Mouse (Mus musculus): Measurements from ENCODE around the gene Gnb1. TPM values are rescaled to one million over a fixed set of nuclear protein-coding genes. Genes with fewer than 3 reads are reported as not detected.

Gnb1 gene
- polyA plus RNA-seq (2015; fragmentation: Nextera tagmentation; extraction: Ambion mirVana): 376 and 406 TPM in 2 replicates

DNA sequence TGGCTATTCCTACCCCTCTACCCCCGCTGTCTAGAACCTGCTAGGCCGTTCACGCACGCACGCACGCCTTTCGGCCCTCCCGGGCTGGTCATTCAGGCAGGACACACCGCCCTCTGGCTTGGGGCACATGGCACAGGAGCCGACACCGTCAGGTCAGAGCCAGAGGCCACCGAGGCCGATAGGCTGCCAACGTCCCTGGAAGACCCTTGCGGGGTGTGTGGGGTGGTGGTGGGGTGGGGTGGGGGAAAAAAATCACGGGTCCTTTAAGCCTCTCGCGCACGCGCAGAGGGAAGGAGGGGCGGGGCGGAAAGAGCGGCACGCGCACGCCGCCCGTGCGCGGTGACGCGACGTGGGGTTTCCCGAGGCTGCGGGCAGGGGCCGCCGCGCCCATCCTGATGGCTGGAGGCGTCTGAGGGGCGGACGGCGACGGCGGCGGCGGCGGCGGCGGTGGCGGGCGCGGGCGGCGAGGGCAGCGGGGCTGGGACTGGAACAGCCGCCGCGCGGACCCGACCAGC, at the start of gene Gnb1:
Gene Gnb1, plus strand, starts transcription at position 372 of the 515 bp plus-strand sequence.
- Histone ChIP-seq H3K36me3 (ENCODE audit: insufficient read depth, low read length) (no peaks in the 10 kb centered on the region), H3K4me1 (replicated peaks; ENCODE audit: insufficient read depth, low read length) (peaks cover 30% of the 10 kb centered on the region), H3K27me3 (ENCODE audit: insufficient read depth, low read length) (no peaks in the 10 kb centered on the region), H3K4me2 (ENCODE audit: low read length) (peak within 1 kb of the TSS; percentile 81), H3K9me3 (replicated peaks; ENCODE audit: low read length) (no peaks in the 10 kb centered on the region), H3K4me3 (replicated peaks; ENCODE audit: low read depth, low read length) (peak within 1 kb of the TSS; percentile 100), H3K27ac (peak within 1 kb of the TSS; percentile 95), H3K9ac (ENCODE audit: low read depth, low read length) (peak within 1 kb of the TSS; percentile 100)
- peak; percentile 34 for TF ChIP-seq CTCF (IDR thresholded peaks at IDR 0.05; ENCODE audit: low read depth)
- WGBS: under 1% methylated on average over 45 of the region's 60 CpGs
- DNase-seq (ENCODE audit: low spot score) (peak; percentile 88), ATAC-seq (replicated peaks; ENCODE audit: low FRiP score, low read depth) (peak; percentile 81)

DNA sequence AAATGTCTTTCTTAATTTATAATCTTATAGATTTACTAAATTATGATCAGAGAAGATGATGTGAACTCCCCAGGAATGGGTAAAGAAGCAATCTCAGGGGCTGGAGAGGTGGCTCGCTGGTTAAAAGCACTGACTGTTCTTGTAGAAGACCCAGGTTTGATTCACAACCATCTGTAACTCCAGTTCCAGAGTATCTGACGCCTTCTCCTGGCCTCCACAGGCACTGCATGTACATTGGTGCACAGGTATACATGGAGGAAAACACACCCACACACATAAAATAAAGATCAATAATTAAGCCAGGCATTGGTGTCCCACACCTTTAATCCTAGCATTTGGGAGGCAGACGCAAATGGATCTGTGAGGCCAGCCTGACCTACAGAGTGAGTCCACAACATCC, 48.4 kb upstream of the Gnb1 start:
- no peaks in the 10 kb centered on the region for H3K36me3 ChIP-seq (ENCODE audit: insufficient read depth, low read length)
- no peak overlapping the region for H3K4me2 ChIP-seq (ENCODE audit: low read length)
- H3K9ac ChIP-seq (ENCODE audit: low read depth, low read length): no peak overlapping the region
- 69% methylated on average over 3 of the region's 3 CpGs for WGBS
- no peak for ATAC-seq (replicated peaks; ENCODE audit: low FRiP score, low read depth)
- no peaks in the 10 kb centered on the region for H3K4me1 ChIP-seq (replicated peaks; ENCODE audit: insufficient read depth, low read length)
- DNase-seq (ENCODE audit: low spot score): no peak
- no peak overlapping the region for H3K4me3 ChIP-seq (replicated peaks; ENCODE audit: low read depth, low read length)
- no peak overlapping the region for H3K27ac ChIP-seq
- no peaks in the 10 kb centered on the region for H3K9me3 ChIP-seq (replicated peaks; ENCODE audit: low read length)
- H3K27me3 ChIP-seq (ENCODE audit: insufficient read depth, low read length): no peaks in the 10 kb centered on the region
- TF ChIP-seq CTCF (IDR thresholded peaks at IDR 0.05; ENCODE audit: low read depth): no peak

DNA sequence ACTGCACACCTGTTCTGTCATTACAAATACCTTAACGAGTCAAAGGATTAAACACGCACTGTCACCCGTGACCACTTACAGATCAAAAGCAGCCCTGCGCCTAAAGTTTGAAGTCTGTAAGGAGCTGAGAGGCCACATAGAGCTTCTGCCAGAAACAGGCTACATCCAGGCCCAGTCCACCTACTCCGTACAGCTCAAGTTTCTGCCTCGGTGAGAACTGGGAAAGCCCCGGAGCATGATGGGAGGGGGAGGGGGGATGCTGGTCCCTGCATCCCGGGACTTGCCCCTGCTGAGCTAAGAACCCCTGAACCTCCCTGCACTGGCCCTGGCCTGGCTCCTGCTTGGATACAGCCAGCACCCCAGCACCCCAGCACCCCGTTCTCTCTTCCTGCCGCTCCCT, 39.6 kb upstream of the Gnb1 start:
- WGBS: 33% methylated on average over 10 of the region's 10 CpGs
- Histone ChIP-seq H3K9me3 (replicated peaks; ENCODE audit: low read length) (no peaks in the 10 kb centered on the region), H3K4me2 (ENCODE audit: low read length) (no peak overlapping the region), H3K4me3 (replicated peaks; ENCODE audit: low read depth, low read length) (no peak overlapping the region), H3K4me1 (replicated peaks; ENCODE audit: insufficient read depth, low read length) (no peaks in the 10 kb centered on the region), H3K27me3 (ENCODE audit: insufficient read depth, low read length) (no peaks in the 10 kb centered on the region), H3K27ac (no peak overlapping the region), H3K36me3 (ENCODE audit: insufficient read depth, low read length) (no peaks in the 10 kb centered on the region), H3K9ac (ENCODE audit: low read depth, low read length) (no peak overlapping the region)
- no peak for TF ChIP-seq CTCF (IDR thresholded peaks at IDR 0.05; ENCODE audit: low read depth)
- DNase-seq (ENCODE audit: low spot score): no peak
- ATAC-seq (replicated peaks; ENCODE audit: low FRiP score, low read depth): no peak

DNA sequence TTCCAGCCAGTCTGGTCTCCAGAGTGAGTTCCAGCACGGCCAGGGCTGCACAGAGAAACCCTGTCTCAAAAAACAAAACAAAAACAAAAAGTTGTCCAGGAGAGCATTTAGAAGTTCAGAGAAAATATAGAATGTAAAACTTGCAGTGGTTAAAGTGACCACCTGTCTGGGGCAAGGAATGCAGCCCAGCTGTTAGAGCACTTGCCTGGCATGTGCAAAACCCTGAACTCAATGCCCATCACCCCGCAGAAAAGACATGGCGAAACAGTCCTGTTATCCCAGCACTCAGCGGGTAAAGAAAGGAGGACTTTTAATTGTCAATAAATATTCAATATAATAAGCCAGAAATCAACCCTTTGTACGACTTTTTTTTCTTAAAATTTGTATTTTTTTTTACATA, 32.6 kb upstream of the Gnb1 start:
- H3K27ac ChIP-seq: no peak overlapping the region
- 79% methylated on average over 5 of the region's 5 CpGs for WGBS
- H3K4me1 ChIP-seq (replicated peaks; ENCODE audit: insufficient read depth, low read length): no peaks in the 10 kb centered on the region
- H3K4me3 ChIP-seq (replicated peaks; ENCODE audit: low read depth, low read length): no peak overlapping the region
- DNase-seq (ENCODE audit: low spot score) (no peak), ATAC-seq (replicated peaks; ENCODE audit: low FRiP score, low read depth) (no peak)
- H3K36me3 ChIP-seq (ENCODE audit: insufficient read depth, low read length): no peaks in the 10 kb centered on the region
- no peaks in the 10 kb centered on the region for H3K9me3 ChIP-seq (replicated peaks; ENCODE audit: low read length)
- no peak for TF ChIP-seq CTCF (IDR thresholded peaks at IDR 0.05; ENCODE audit: low read depth)
- no peak overlapping the region for H3K4me2 ChIP-seq (ENCODE audit: low read length)
- H3K9ac ChIP-seq (ENCODE audit: low read depth, low read length): no peak overlapping the region
- H3K27me3 ChIP-seq (ENCODE audit: insufficient read depth, low read length): no peaks in the 10 kb centered on the region

DNA sequence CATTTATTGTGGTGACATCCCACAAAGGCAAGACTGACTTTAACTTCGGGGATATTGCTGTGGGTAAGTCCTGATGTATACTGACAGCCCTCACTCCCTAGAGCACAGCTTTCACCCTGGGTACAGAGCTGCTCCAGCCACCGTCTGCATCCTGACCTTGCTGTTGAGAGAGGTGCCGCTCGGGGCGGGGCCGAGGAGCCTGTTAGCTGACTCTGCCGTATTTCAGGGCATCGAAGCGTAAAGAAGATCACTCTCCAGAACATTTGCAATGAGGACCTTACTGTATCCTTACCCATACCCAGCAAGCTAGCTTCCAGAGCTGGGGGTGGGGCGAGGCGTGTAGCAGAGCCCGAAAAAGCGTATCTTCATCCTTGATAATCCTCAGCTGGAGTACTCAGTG, 28.1 kb upstream of the Gnb1 start:
- ATAC-seq (replicated peaks; ENCODE audit: low FRiP score, low read depth) (no peak), DNase-seq (ENCODE audit: low spot score) (no peak)
- Histone ChIP-seq H3K27me3 (ENCODE audit: insufficient read depth, low read length) (no peaks in the 10 kb centered on the region), H3K4me3 (replicated peaks; ENCODE audit: low read depth, low read length) (no peak overlapping the region), H3K9ac (ENCODE audit: low read depth, low read length) (no peak overlapping the region), H3K9me3 (replicated peaks; ENCODE audit: low read length) (no peaks in the 10 kb centered on the region), H3K4me2 (ENCODE audit: low read length) (no peak overlapping the region), H3K36me3 (ENCODE audit: insufficient read depth, low read length) (no peaks in the 10 kb centered on the region), H3K4me1 (replicated peaks; ENCODE audit: insufficient read depth, low read length) (no peaks in the 10 kb centered on the region), H3K27ac (no peak overlapping the region)
- TF ChIP-seq CTCF (IDR thresholded peaks at IDR 0.05; ENCODE audit: low read depth): no peak
- 58% methylated on average over 13 of the region's 13 CpGs for WGBS

DNA sequence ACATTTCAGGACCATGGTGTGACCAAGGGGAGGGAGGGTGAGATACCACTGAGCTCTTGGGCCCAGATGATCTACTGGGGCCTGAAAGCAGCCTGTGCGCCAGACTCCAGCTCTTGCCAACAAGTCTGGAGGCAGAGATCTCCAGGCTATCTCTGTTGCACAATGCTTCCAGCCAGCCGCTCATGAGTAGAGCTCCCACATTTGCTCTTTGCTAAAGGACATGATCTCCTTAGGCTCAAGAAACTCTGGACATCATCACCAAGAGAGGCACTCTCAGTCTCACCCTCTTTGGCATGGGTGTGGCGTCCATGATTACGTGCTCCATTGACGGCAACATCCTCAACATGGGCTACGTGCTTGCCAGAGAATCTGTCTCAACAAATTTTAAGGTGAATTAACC, 27.6 kb upstream of the Gnb1 start:
- H3K9me3 ChIP-seq (replicated peaks; ENCODE audit: low read length): no peaks in the 10 kb centered on the region
- no peaks in the 10 kb centered on the region for H3K4me1 ChIP-seq (replicated peaks; ENCODE audit: insufficient read depth, low read length)
- H3K36me3 ChIP-seq (ENCODE audit: insufficient read depth, low read length): no peaks in the 10 kb centered on the region
- H3K4me3 ChIP-seq (replicated peaks; ENCODE audit: low read depth, low read length): no peak overlapping the region
- no peak overlapping the region for H3K9ac ChIP-seq (ENCODE audit: low read depth, low read length)
- TF ChIP-seq CTCF (IDR thresholded peaks at IDR 0.05; ENCODE audit: low read depth): no peak
- H3K27me3 ChIP-seq (ENCODE audit: insufficient read depth, low read length): no peaks in the 10 kb centered on the region
- ATAC-seq (replicated peaks; ENCODE audit: low FRiP score, low read depth): no peak
- no peak overlapping the region for H3K27ac ChIP-seq
- no peak overlapping the region for H3K4me2 ChIP-seq (ENCODE audit: low read length)
- WGBS: 81% methylated on average over 6 of the region's 6 CpGs
- DNase-seq (ENCODE audit: low spot score): no peak

DNA sequence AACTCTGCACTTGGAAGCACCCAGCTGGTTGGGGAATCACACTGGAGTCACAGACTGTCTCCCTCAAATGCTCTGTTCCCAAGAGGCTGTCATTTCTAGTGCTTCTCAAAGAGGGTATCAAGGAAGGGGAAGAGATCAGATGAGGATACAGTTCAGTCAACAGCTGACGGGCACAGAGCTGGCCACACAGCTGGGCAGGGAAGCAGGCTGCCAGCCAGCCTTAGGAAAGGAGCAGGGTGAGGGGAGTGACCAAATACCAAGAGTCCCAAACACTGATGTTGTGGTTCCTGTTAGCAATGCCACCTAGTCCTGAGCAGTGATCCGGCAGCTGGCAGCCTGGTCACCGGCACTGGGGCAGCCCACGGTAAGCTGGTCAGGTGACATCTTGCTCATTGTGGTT, 27.1 kb upstream of the Gnb1 start:
- Histone ChIP-seq H3K9me3 (replicated peaks; ENCODE audit: low read length) (no peaks in the 10 kb centered on the region), H3K36me3 (ENCODE audit: insufficient read depth, low read length) (no peaks in the 10 kb centered on the region), H3K9ac (ENCODE audit: low read depth, low read length) (no peak overlapping the region), H3K27me3 (ENCODE audit: insufficient read depth, low read length) (no peaks in the 10 kb centered on the region), H3K4me3 (replicated peaks; ENCODE audit: low read depth, low read length) (no peak overlapping the region), H3K27ac (no peak overlapping the region), H3K4me1 (replicated peaks; ENCODE audit: insufficient read depth, low read length) (0 out of 2 replicates have a peak, but pooled peaks cover under 1% of the 10 kb centered on the region), H3K4me2 (ENCODE audit: low read length) (no peak overlapping the region)
- ATAC-seq (replicated peaks; ENCODE audit: low FRiP score, low read depth) (no peak), DNase-seq (ENCODE audit: low spot score) (no peak)
- WGBS: 76% methylated on average over 4 of the region's 4 CpGs
- no peak for TF ChIP-seq CTCF (IDR thresholded peaks at IDR 0.05; ENCODE audit: low read depth)

All from kidney, postnatal 0 days (tissue).